Comparison of ENCODE assay signal across 8 mouse cellular contexts in genomic region chr10:26564462-26564861, GRCm38 (mm10).
DNase-seq lines count a peak whose midpoint lies in the region; ATAC-seq and TF ChIP-seq lines count a peak whose summit lies in the region.

No protein-coding gene starts in this region.

- DNase-seq in embryo, embryonic 10.5 days (ENCODE audit: low spot score), result peak; percentile 13
- DNase-seq in embryo, embryonic 9.5 days (ENCODE audit: extremely low spot score), result no peak
- DNase-seq in Patski (ENCODE audit: low read depth, low spot score), result peak; percentile 42
- DNase-seq in fat pad, adult 2 months (ENCODE audit: extremely low read depth, low read depth, low spot score), result peak; percentile 54
- peak; percentile 55 to 64 for DNase-seq in heart, postnatal 14 days
- DNase-seq in left cerebral cortex, postnatal 36 days (ENCODE audit: low spot score in 2 of 2), result peak; percentile 12 to 28
- peak; percentile 52 for DNase-seq in thymus, postnatal 10 days (ENCODE audit: low spot score in 2 of 2)

- no peak overlapping the region for H3K27ac ChIP-seq in midbrain, embryonic 16.5 days (ENCODE audit: low read length)

- no peak overlapping the region for H3K4me3 ChIP-seq in midbrain, embryonic 16.5 days (ENCODE audit: low read depth, low read length)

- no peaks in the 10 kb centered on the region for H3K9me3 ChIP-seq in midbrain, embryonic 16.5 days (replicated peaks; ENCODE audit: control insufficient read depth, low read length, poor library complexity, severe bottlenecking)

- peak; percentile 54 for ATAC-seq in Patski
- ATAC-seq in midbrain, embryonic 16.5 days, result peak; percentile 62; the same call in 1 of the 2 replicates

- POLR2A ChIA-PET in Patski (lab: Charles Lee), result no interaction called here

- in situ Hi-C loops in Patski (cut with MboI; ENCODE audit: low pct_unique_long_range_greater_than_20kb), result no loop called here

- H3K9ac ChIP-seq in midbrain, embryonic 16.5 days (ENCODE audit: low read depth, low read length), result no peak overlapping the region

- no peaks in the 10 kb centered on the region for H3K27me3 ChIP-seq in Patski
- H3K27me3 ChIP-seq in midbrain, embryonic 16.5 days (ENCODE audit: control insufficient read depth, insufficient read depth, low read depth, low read length), result no peaks in the 10 kb centered on the region

- peak overlapping the region; percentile 35 for H3K4me2 ChIP-seq in midbrain, embryonic 16.5 days (ENCODE audit: low read length)

- intact Hi-C loops in heart, postnatal 14 days (cut with DNase I), result no loop called here
- intact Hi-C loops in left cerebral cortex, postnatal 36 days (cut with DNase I), result no loop called here

- CTCF ChIA-PET in Patski (lab: Charles Lee), result no interaction called here

- no peaks in the 10 kb centered on the region for H3K36me3 ChIP-seq in midbrain, embryonic 16.5 days (ENCODE audit: control insufficient read depth, insufficient read depth, low read length)

- TF ChIP-seq CTCF in Patski (IDR thresholded peaks at IDR 0.05), result no peak

- 34% methylated on average over 11 of the region's 11 CpGs for WGBS in midbrain, embryonic 16.5 days

- H3K4me1 ChIP-seq in midbrain, embryonic 16.5 days (ENCODE audit: control insufficient read depth, insufficient read depth, low read length), result no peaks in the 10 kb centered on the region
